Mouse (Mus musculus) thymus, postnatal 14 days (tissue): ENCODE results near the gene Csf3.

Experiments
- DNase-seq: peaks from one replicate; pipeline ENCODE4 v3.0.0; 2021

The Csf3 gene

DNA sequence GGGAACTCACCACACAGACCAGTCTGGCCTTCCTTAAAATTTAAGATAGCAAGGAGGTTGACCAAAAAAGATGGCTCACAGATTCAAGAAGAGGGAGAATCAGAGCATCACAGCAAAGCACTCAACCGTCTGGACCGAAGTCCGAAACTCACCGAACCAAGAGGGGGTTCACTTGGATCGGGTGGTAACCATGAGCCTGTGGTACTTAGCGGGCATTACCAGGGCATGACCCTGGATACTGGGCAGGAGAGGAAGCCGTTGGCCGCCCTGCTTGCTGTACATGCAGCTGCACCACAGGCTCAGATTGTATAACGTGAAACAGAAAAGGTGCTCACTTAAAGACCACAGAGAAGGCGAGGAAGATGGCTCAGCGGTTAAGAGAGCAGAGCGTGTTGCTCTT is 3.8 kb upstream of the Csf3 start:
- DNase-seq, result no peak

DNA sequence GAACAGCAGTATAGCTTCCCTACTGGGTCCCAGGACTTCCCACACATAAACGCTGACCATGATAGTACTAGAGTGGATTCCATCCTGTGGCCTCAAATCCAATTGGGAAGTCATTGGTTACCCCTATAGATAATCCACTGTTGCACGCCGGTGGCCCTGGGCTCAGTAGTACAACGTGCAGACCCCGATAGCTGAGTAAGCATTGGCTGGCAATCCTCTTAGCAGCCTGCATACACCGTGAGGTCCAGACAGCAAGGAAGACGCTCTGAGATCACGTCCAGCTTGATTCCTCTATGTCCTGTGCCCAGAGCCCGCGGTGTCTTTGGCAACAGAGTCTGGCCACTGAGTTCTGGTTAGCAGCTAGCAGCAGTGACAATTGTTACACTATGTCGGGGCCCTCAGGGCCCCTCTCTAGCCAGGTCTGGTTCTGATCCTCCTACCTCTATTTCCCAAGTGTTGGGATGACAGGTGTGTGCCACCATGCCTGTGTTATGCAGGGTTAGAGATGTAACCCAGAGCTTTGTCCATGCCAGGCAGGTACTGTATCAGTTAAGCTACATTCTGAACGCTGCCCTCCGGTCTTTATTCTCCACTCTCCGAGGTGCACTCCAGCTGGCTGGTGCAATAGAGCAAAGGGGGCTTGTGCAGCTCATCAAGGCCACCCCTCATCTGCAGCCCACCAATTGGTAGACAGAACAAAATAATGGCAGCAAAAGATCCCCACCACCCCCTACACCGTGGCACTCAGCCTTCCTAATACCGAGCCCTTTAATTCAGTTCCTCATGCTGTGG is 2.0 kb upstream of the Csf3 start:
- no peak for DNase-seq

DNA sequence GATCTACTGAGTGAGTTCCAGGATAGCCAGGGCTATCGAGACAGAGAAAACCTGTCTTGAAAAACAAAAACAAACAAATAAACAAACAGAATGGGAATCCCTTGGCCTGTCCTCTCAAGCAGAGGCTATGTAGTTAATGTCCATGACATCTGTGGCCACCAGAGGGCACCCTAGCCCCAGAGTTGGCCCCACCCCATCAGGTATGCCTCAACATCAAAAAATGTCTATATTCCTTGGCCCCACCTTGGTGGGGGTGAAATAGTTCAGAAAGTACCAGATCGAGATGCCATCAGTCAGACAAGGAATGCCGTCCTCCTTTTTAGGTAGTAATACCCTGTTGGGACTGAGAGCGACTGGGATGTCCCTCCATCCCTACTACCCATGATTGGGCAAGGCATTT is 1.2 kb upstream of the Csf3 start:
- peak; percentile 81 for DNase-seq

DNA sequence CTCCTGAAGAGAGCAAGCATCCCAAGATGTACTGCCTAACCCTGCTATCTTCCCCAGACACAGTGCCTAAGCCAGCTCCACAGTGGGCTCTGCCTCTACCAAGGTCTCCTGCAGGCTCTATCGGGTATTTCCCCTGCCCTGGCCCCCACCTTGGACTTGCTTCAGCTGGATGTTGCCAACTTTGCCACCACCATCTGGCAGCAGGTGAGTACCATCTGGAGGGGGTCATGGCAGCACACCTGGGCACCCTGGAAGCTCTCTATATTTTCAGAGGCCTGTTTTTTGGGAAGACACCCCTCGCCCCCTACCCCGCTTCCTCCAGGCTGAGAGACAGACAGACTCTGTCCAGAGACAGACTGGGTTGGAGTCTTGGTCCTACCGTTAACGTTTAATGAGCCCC is 1.3 kb downstream of the Csf3 start:
- no peak for DNase-seq

DNA sequence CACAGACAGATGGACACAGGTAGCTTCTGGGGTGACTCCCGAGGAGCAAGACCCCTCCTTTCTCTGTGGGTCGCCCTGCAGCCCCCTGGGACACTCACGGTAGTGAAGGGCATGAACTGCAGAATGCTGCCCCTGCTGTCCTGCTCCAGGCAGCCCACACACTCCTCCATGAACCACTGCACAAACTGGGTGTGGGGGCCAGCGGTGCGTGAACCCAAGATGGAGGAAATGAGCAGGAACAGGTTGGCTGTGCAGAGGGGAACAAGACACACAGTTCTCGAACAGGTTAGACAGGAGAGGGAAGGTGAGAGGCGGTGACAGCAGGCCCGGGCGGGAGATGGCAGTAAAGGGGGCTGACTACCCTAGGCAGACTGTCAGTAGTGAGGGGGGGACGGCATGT is 4.0 kb downstream of the Csf3 start:
- DNase-seq, result no peak

DNA sequence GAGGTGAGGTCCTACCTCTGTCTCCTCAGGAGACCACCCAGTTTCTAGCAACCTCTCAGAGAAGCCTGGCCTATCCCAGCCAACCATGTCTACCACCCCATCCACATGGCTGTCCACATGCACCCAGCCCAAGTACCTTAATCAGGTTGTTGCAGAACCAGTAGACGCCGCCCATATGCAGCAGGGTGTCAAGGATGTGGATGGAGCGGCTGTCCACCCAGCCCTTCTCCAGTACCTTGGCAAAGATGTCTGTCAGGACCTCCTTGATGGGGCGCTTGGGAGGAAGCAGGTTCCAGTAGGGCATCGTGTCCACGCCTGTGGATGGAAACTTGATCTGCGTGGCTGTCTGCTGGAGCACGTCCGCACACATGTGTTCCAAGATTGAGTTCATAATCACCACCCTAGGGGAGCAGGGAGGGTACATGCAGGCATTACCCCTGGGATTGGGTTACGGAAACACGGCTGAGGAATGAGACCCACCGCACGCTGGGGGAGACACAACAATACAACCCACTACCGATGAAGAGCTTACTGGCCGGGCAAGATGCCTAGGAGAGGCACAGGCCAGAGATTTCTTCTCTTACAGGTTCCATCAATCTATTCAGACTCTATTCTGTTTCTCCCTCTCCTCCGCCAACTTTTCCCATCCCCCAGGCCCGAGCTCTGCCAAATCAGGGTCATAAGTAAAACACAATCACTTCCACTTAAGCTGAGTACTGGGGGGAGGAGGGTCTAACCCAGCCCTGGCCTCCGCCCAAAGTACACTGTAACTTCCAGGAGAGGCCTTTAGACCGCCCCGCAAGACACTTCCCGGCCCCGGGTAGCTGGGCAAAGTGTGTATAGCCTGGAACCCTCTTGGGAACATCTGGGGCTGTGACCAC is 6.6 kb downstream of the Csf3 start:
- DNase-seq, result no peak

DNA sequence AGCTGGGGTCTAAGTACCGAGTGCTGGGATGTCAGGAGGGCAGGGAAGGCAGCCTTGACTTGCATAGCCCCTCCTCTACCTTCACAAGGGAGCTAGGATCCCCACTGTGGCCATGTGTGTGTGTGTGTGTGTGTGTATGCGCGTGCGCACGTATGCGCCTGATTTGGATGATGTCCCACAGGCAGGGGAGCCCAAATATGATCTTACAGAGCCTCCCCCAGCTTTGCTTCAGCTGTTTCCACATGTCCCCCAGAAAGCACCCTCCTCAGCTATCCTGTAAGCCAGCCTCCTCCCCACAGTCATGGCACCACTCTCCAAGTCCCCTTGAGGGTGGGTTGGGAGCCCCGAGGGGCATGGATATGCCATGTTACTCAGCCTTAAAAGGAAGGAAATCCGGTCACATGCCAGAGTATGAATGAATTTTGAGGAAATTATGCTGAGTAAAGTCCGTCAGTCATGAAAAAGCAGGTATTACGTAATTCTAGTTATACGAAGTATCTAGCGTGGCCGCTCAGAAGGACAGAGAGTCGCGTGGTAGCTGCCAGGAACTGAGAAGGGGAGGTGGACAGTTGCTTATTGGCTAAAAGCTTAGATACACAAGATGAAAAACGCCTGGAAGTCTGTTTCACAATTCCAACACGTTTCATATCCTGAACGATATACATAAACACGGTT is 7.4 kb downstream of the Csf3 start:
- DNase-seq, result no peak

DNA sequence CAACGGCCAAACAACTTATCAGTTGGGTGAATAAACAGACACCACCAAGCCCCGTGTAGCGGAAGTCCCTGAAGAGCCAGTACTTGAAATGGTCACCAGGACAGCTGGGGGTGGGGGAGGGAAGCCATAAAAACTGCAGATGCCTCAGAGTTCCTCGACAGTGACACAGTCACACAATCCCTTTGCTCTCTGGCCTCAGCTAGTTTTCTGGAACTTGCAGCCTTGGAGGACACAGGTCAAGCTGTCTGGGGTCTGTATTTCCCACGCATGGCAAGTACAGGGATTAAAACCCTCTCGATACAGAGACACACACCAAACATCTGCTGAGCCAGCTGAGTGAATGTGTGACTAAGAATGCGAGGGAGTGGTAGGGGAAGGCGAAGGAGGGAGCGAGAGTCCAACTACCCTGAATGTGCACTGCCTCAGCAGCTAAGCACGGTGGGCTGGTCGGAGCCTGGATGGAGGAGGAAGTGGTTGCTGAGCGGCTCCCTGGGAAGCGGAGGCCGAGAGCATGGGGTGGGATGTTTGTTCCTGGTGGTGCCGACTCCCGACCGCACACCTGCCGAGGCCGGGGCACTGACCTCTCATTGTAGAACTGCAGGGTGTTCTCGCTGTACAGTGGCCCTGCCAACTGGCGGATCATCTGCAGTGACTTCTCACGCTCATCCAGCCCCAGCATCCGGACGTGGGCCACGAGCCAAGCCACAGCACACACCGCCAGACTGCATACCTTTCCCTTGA is 8.1 kb downstream of the Csf3 start:
- no peak for DNase-seq

DNA sequence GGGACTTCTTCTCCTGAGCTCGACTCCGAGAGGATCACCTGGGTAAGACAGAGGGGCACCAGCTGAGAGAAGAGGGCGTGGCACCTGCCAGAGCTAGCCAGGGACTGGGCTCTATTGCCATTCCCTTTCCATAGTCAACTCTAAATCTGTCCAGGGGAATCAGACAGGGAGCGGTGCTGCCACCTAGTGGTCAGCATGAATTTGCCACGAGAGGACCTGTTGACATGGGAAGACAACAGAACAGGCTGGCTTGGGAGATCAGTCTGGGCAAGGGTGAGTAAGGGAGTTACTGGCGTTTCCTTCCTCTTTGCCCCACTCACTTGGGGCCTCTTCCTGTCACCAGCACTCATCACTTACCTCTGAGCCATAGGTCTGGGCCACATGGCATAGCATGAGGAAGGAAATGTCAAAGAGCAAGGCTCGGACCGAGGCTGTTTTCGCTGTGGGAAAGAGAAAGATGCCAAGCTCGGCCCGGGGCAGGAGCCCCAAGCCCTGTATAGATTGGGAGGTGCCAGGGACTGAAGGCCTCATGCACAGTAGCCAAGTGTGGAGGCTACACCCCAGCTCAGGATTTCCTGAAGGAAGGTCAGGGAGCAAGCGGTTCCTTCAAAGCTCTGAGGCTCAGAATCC is 9.5 kb downstream of the Csf3 start:
- DNase-seq, result peak; percentile 75

DNA sequence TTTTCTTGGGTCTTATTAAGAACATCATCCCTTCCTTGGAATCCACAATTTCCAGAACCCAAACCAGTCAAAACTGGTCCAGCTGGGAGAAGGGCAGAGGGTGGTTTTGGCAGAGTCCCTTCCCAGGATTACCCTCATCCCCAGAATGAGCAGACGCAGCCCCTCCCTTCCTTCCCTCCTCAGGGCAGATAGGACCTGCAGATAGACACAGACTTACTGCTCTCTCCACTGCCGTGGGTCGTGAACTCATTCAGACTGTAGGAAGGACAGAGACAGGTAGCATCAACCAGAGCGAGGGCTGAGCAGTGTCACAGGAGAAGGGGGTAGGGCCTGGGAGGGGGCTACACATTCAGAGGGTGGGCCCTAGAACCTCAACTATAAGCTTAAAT is 10.0 kb downstream of the Csf3 start:
- DNase-seq, result no peak

DNA sequence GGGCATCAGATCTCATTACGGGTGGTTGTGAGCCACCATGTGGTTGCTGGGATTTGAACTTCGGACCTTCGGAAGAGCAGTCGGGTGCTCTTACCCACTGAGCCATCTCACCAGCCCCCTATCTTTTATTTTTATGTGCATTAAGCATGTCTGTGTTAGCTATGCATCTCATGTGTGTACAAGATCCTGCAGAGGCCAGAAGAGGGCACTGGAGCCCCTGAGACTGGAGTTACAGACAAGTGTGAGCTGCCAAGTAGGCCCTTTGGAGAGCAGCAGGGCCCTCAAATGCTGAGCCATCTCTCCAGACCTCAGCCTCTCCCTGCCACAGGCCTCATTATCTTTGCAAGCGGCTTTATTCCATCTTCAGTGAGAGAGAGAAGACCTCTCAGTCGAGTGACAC is 10.9 kb downstream of the Csf3 start:
- peak; percentile 42 for DNase-seq

DNA sequence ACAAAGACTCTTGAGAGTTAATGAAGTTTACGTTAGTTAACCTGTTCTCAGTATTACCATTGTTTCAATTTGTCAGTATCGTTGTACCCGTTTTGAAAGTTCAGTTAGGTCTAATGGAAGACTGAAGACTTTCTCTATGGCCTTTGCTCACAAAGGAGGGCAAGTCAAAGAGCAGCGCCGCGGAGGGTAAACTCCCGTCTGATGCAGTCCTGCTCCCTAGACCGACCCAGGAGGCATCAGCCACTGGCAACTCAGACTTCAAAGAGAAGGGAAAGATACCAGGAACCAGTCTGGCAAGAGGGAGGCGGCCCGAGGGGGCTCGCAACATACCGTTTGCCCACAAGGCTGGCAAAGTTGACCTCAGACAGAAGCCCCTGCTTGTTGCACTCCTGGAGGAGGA is 12.6 kb downstream of the Csf3 start:
- DNase-seq, result no peak

DNA sequence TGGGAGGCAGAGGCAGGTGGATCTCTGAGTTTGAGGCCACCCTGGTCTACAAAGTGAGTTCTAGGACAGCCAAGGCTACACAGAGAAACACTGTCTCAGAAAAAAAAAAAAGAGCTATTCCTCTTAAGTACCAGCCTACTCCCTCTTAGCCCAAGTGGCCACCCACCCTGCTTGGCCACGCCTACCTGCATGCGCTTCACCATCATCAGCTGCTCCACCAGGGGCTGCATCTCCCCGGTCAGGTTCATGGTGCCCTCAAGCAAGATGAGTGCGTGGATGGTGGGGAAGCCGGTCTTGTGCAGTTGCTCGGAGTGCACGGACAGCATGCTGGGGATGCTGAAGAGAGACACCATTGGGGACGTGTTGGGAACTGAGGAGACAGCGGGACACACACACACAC is 14.9 kb downstream of the Csf3 start:
- DNase-seq, result no peak

DNA sequence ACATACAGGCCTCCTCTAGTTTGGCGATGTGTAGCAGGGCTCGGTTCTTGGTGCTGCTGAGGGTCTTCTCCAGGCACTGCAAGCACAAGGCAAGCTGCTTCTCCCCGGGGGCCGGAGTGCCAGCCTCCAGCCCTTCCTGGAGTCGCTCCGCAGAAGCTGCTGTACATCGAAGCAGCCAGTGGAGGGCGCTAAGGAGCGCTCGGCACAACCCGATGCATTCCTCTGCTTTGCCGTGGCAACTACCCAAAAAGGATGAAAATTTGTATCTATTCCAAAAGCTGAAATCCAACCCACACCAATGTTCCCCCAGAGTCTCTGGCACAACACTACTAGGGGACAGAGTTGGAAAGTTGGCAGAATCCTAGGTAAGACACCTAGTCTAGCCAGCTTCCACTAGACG is 16.8 kb downstream of the Csf3 start:
- DNase-seq, result peak; percentile 57

DNA sequence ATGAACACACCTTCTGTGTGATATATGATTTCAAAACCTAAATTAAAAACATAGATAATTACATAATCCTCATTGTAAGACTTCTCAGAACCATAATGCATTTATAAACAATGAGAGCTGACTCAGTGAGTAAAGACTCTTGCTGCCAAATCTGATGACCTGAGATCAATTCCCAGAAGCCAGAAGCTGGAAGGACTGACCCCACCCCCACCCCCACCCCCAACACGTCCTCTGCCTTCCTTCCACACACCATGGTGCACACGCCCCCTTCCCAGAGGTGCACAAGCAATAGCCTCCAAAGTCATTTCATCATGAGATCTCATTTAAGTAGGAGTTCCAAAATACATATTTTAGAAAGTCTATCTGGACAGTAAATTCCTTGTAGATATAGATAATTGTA is 19.7 kb downstream of the Csf3 start:
- no peak for DNase-seq

DNA sequence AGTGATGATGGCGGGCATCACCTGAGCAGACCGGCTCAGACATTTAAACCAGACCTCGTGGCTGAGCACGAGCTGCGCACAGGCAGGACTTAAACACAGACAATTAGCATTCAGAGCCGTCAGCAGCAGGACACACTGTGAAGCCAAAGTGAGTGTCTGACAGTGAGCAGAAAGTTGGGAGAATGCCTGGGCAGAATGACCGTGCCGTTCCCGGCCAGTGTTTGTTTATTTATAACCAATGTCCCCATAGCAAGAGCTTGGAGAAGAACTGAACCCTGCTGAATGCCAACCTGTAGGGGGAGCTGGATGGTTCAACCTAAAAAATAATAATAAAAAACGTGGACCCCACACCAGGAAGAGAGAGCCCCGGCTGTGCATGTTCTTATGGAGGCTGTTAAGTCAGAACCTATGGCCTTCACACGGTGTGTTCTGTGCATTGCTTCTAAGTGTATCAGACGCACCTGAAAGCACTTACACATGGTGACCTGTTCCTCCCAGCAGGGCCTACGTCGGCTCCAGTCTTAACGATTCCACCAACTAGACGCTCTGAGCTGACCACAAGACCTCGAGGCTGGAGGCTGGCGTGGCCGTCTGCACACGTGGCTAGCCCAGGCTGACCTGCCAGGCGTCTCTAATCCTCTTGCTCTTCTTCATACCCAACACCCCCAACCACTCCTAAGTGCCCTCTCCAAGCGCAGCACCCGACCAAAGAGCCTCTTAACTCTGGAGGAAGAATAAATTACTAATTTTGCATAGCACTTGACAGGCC is 20.6 kb downstream of the Csf3 start:
- no peak for DNase-seq

DNA sequence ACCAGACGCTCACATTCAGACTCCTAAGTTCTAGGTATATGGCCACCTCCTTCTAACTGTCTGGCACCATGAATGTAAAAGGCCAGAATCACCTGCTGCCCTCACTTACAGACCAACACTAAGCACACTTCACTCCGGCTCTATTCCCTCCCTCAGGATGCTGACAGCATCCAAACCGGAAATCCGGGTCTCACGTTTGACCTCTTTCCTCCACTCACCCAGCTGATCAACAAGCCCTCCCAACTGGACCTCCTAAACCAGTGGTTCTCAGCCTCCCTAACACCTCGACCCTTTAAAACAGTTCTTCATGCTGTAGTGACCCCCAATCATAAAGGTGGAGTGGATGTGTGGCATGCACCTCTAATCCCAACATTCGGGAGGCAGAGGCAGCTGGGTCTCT is 22.0 kb downstream of the Csf3 start:
- no peak for DNase-seq

DNA sequence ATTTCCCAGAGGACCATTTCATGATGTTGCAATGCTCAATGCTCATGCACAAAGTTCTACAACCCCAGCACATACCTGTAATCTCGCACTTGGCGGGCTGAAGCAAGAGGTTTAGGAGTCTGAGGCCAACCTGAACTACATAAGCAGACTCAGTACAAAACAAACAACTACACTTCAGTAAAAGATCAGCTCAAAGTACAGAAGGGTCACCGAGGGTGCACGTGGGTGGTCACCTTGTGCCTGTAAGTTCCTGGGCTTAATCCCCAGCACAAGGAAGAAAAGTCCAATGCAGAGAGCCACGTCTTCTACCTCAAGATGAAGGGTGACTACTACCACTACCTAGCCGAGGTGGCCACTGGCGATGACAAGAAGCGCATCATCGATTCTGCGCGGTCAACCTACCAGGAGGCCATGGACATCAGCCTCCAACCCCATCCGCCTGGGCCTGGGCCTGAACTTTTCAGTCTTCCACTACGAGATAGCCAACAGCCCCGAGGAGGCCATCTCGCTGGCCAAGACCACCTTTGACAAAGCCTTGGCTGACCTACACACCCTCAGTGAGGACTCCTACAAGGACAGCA is 25.0 kb downstream of the Csf3 start:
- no peak for DNase-seq

DNA sequence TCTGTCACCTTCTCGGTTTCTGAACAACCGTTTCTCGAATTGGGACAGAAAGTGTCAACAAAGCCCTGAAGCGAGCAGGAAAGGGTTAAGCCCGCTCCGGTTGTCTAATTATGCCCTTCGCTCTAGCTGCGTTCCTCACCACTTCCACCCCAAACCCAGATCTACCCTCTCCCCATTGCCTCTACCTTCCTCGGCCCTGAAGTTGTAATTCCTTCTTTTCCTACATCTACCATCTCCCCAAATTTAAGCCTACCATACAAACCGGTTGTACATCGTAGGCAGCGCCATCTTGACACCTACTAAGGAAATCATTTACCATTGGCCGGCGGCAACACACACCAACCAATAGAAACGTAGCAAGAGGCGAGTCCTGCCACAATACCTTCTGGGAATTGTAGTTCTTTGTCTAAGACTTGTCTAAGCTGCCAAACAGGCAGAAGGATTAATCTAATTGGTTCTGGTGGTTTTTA is 28.1 kb downstream of the Csf3 start, which contains the start of gene Med24:
TSS of gene Med24 (minus strand) at position 317 of the 470 bp plus-strand sequence.
- DNase-seq, result peak; percentile 85

DNA sequence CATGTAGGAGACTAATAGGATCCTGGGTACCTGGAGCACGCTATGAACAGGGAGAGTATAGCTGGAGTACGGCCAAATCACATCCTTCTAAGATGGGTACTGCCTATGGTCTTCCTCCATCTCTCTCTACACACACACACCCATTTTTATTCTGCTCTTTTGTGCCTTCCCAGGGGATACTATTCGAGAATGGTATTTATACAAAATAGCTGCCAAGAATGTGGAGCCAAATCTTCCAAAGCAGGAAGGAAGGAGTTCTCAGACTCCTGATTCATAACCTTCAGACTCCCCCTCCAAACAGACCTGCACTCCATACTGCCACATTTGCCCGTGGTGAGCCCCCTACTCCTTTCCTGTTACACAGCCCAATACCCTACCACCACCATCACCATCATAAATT is 29.7 kb downstream of the Csf3 start:
- DNase-seq, result no peak

DNA sequence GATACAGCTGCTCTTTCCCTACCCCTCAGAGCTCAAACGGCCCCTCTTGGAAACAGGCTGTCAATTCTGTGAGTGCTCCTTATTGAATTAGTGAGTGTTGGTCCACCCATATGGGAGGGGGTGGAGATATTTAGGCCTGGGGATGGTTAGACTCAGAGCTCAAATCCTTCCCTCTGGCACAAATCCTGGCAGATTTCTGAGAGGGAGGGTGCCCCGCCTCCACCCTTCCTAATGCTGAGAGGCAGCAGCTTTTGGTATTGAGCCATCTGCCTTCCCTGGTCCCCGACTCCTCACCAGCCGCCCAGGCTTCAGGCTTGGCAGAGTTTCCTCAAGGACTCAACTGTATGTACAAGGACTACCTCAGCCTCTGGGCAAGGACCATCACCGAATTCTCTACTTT is 30.1 kb downstream of the Csf3 start:
- no peak for DNase-seq
